Mouse (Mus musculus) monocyte, adult 2 months (primary cell): ENCODE data around the gene Malrd1.

Source experiments
- DNase-seq, 2 experiments: peaks; one replicate each; pipeline ENCODE4 v3.0.0; 2022; ENCODE audit warnings: low spot score in 2 of 2, low read depth in 1 of 2

The Malrd1 gene

DNA sequence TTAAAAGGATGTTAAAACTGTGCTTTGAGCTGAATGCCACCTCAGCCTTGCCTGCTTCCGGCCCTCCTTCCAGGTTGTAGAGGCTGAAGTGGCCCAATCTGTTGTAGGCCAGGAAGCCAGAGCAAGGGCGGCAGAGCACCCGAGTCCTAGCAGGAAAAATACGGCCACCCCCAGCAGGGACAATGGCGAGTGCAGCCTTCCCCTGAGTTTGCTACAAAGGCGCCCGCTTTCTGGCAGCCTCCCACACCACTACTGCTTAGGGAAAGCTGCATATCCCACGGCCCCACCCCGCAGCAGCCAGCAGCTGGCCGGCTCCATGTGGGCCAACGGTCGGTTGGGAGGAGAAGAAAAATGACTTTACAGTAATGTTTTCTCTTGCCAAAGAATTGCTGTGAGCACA, 503.5 kb downstream of the Malrd1 start:
- DNase-seq, result no peak

GRCm38 (mm10) chr2:16031559-16031958, 505.3 kb downstream of the Malrd1 start:
- no peak for DNase-seq

- DNase-seq, result no peak
These were observed 506.5 kb downstream of the Malrd1 start for GRCm38 (mm10) chr2:16032804-16033203.

GRCm38 (mm10) chr2:16110696-16111095, 584.4 kb downstream of the Malrd1 start:
- no peak for DNase-seq

DNA sequence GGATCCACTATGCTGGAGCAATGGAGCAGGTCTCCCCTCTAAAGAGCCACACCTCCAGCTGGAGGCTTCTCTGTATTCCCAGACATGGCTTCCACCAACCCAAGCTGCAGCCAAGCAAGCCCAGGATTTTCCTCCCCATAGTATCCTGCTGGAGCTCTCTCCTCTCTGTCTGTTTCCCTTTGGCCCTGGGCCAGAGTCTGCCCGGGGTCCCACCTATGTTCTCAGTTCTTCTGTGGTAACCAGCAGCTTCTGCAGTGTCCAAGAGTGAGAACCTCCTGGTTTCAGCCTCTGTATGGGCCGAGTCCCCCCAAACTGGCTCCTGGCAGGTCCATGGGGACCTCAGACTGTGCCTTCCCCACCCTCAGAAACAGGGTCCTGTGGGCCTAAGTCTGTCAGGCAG, 587.1 kb downstream of the Malrd1 start:
- no peak for DNase-seq

DNA sequence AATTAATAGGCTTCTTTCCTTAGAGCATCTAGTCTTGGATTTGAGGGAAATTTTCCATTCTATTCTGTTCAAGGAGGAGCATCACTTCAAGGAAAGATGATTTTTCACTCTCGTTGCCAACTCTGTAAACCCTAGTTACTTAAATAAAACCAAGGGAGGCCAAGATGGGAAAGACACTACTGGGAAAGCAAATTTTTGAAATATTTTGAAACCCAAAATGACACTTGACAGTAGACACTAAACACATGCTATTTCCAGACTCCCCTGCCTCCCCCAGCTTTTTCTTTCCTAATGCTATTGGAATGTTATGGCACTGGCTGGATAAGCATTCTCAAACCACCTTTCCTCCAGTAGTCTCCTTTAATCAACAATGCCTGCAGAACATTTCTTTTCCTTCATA, 621.7 kb downstream of the Malrd1 start:
- DNase-seq, result no peak

GRCm38 (mm10) chr2:16152623-16153022, 626.3 kb downstream of the Malrd1 start:
- no peak for DNase-seq

DNA sequence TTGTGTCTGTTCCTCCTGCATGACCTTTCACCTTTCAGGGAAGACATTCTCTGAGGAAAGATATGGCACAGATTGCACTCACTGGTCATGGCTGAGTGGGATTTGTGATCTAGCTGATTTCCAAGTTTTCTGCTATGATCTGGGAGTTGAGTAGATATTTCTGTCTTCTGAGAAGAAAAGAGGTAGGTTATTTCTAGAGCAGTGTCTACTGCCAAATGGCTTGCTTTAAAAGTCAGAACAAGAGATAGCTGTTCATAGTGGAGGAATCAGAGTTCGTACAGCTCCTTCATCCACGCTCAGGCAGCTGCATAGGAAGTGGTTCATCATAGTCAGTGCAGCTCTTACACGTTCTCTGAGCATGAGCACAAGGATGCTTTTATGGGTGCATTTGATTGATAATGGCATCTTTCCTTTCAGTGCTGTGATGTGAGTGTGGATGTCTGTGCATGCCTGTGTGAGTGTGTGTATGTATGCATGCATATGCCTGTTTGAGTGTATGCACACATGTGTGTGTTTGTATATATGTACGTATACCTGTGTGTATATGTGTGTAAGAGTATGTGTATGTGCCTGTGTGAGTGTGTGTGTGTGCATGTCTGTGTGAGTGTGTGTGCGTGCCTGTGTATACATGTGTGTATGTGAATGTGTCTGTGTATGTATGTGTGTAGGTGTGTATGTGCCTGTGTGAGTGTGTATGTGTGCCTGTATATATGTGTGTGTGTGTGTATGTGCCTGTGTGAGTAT, 637.1 kb downstream of the Malrd1 start:
- no peak for DNase-seq

DNA sequence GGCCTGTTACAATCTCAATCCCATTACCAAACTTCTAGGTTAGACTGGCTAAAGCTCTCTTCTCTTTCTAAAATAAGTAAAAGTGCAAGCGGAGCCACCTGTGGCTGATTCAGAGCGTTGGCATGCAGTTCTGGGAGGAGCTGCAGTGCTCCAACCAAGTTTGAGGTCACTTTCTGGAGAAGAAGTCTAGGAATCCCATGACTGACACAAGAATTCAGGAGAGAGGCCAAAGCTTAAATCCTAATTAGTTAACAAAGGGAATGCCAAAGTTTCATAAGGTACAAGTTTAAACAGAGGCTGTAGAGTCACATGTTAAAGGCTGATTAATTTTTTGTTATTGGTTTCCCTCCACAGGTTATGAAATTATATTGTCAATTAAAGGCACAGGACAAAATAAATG, 642.3 kb downstream of the Malrd1 start:
- no peak for DNase-seq

GRCm38 (mm10) chr2:16172086-16172485, 645.8 kb downstream of the Malrd1 start:
- DNase-seq, result no peak

GRCm38 (mm10) chr2:16173355-16173754, 647.1 kb downstream of the Malrd1 start:
- no peak for DNase-seq

GRCm38 (mm10) chr2:16182140-16182539, 655.9 kb downstream of the Malrd1 start:
- DNase-seq, result no peak

DNA sequence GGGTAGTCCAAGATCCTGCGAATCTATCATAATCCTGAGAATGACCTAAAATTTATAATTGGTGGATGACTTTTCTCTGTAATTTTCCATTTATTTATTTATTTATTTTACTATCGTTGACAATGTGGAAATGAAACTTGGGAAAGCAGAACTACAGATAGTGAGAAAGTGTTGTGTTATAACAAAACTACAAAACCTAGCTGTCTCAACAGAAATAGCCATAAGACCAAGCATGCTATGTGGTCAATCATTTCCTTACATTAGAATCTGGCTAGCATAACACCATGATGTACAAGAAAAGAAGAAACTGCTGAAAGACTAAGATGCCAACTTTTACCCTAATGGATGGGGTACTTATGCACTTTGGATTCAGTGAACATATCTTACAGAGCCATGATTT, 656.9 kb downstream of the Malrd1 start:
- no peak for DNase-seq

- no peak for DNase-seq
These were observed 683.7 kb downstream of the Malrd1 start for GRCm38 (mm10) chr2:16210016-16210415.

- no peak for DNase-seq
These were observed 686.5 kb downstream of the Malrd1 start for GRCm38 (mm10) chr2:16212752-16213151.

DNA sequence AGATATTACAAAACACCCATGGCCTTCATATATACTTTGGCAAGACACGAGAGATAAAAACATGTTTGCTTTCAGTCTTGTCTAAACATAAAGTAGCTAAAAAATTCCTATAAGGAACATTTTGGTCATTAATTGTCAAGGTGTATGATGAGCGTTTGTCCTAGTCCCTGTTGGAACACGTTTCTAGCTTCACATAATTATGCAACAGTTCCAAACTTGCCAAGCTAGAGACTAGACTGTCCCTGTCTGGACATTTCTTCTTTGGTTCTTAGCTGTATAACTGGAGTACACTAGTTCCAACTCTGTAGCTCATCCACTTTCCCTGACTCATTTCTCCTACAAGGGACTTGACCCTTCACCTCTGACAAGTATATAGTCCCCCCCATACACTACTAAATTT, 687.8 kb downstream of the Malrd1 start:
- DNase-seq, result no peak

DNA sequence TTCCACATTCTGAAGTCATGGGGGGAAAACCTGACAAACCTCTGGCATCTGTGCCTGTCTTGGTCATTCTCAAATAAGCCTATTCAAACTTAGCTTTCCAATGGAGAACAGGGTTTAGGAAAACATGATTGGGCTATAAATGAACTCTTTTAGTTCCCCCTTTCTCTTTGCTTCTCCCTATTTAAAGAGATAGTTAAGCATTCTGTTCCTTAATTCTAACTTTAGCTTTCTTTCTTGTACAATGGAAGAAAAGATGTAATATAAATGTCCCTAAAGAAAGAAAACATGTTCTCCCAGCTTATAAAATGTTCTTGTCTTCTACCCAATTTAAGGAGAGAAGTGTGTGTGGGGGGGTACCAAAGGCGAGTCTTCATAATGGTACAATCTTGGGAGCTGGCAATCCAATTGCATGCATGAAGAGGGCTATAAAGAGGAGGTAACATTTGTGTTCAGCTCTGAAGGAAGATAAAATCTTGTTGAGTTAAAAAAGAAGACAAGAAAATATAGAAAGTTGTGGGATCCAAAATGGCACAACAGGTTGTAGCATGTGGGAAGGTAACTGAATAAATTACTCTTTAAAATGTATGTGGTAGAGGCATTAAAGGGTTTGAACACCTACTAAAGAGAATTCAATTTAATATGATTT, 702.0 kb downstream of the Malrd1 start:
- DNase-seq, result no peak

GRCm38 (mm10) chr2:16240861-16241260, 714.6 kb downstream of the Malrd1 start:
- no peak for DNase-seq

- DNase-seq, result no peak
These were observed 716.8 kb downstream of the Malrd1 start for GRCm38 (mm10) chr2:16243097-16243496.

DNA sequence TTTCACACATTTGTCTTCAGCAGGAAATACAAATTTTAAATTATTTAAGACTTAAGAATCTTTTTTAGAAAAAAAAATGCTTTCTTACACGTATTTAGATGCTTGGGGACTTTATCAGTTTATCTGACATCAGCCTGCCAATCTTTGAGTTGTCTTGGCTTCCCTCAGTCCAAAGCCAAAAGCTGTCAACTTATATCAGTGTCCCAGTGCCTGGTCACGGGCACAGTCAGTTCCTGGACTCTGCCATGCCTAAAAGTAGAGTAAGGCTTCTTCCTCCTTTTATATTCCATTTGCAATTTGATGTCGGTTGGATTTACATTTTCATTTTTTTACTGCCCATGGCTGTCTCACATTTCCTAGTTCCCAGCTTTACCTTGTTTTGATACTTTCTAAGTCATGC, 722.6 kb downstream of the Malrd1 start:
- DNase-seq, result no peak

DNA sequence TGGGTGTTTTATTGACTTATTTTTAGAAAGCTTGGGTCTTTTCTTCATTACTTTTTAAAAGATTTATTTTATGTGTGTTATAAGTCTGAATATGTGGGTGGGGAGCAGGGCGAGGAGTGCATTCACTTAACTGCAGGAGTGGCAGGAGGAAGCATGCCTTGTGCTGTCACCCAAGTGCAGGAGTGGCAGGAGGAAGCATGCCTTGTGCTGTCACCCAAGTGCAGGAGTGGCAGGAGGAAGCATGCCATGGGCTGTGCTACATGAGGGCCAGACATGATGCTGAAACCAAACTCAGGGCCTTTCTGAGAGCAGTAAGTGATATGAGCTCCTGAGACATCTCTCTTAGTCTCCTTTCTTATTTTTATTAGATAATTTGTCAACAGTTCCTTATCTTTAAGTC, 726.0 kb downstream of the Malrd1 start:
- no peak for DNase-seq
